Mouse (Mus musculus): ENCODE results near the gene Ndufc1. TPM values are rescaled to one million over a fixed set of nuclear protein-coding genes. Genes with fewer than 3 reads are reported as not detected.
"Not testable (repeated sequence)": the region's sequence is repeated elsewhere in the genome, so short reads cannot be mapped to it uniquely, and the experiment has no call there.

Ndufc1 gene
- polyA plus RNA-seq (2012; rRNA removed), result 35.6 and 44.9 TPM in 2 replicates

GRCm38 (mm10) chr3:51408561-51409183, at the start of gene Ndufc1:
Gene Ndufc1 (minus strand): TSS chr3:51408988.
- under 1% methylated on average over 40 of the region's 40 CpGs for WGBS
- H3K4me3 ChIP-seq (ENCODE audit: extremely low read depth, insufficient read depth, insufficient read length), result peak within 1 kb of the TSS; percentile 95
- peak within 1 kb of the TSS; percentile 63 for H3K27ac ChIP-seq (ENCODE audit: insufficient read depth, low read length)
- no peaks in the 10 kb centered on the region for H3K27me3 ChIP-seq (ENCODE audit: control insufficient read depth, insufficient read depth, low read length)
- H3K4me1 ChIP-seq (ENCODE audit: control insufficient read depth, insufficient read depth, insufficient read length), result peaks cover 5% of the 10 kb centered on the region; the same call in 1 of the 2 replicates
- DNase-seq (ENCODE audit: low read depth in 1 of 2, low spot score in 2 of 2), result peak; percentile 83 to 96
- H3K36me3 ChIP-seq (ENCODE audit: control insufficient read depth, insufficient read depth, low read length), result peaks cover 10% of the 10 kb centered on the region
- TF ChIP-seq POLR2A (IDR thresholded peaks at IDR 0.05; ENCODE audit: low read depth, low read length) (peak; percentile 94), CTCF (IDR thresholded peaks at IDR 0.05; ENCODE audit: extremely low read depth, insufficient read depth, insufficient read length, insufficient replicate concordance) (peak; percentile 99)

GRCm38 (mm10) chr3:51434871-51435595, 26.2 kb upstream of the Ndufc1 start:
- no peak for TF ChIP-seq POLR2A (IDR thresholded peaks at IDR 0.05; ENCODE audit: low read depth, low read length)
- TF ChIP-seq CTCF (IDR thresholded peaks at IDR 0.05; ENCODE audit: extremely low read depth, insufficient read depth, insufficient read length, insufficient replicate concordance), result no peak
- Histone ChIP-seq H3K36me3 (ENCODE audit: control insufficient read depth, insufficient read depth, low read length) (peaks cover 5% of the 10 kb centered on the region), H3K27ac (ENCODE audit: insufficient read depth, low read length) (no peak overlapping the region), H3K4me3 (ENCODE audit: extremely low read depth, insufficient read depth, insufficient read length) (no peak overlapping the region), H3K27me3 (ENCODE audit: control insufficient read depth, insufficient read depth, low read length) (no peaks in the 10 kb centered on the region), H3K4me1 (ENCODE audit: control insufficient read depth, insufficient read depth, insufficient read length) (no peaks in the 10 kb centered on the region)
- peak; percentile 18 to 31 for DNase-seq (ENCODE audit: low read depth in 1 of 2, low spot score in 2 of 2)
- 42% methylated on average over 3 of the region's 3 CpGs for WGBS

GRCm38 (mm10) chr3:51434364-51434763, 25.6 kb upstream of the Ndufc1 start:
- WGBS, result 89% methylated on average over 5 of the region's 5 CpGs
- not testable (repeated sequence) for H3K4me3 ChIP-seq (ENCODE audit: extremely low read depth, insufficient read depth, insufficient read length); H3K4me1 ChIP-seq (ENCODE audit: control insufficient read depth, insufficient read depth, insufficient read length); DNase-seq (ENCODE audit: low read depth in 1 of 2, low spot score in 2 of 2); H3K36me3 ChIP-seq (ENCODE audit: control insufficient read depth, insufficient read depth, low read length); H3K27ac ChIP-seq (ENCODE audit: insufficient read depth, low read length); H3K27me3 ChIP-seq (ENCODE audit: control insufficient read depth, insufficient read depth, low read length)

GRCm38 (mm10) chr3:51425394-51425793, 16.6 kb upstream of the Ndufc1 start:
- no peak for DNase-seq (ENCODE audit: low read depth in 1 of 2, low spot score in 2 of 2)
- TF ChIP-seq POLR2A (IDR thresholded peaks at IDR 0.05; ENCODE audit: low read depth, low read length) (no peak), CTCF (IDR thresholded peaks at IDR 0.05; ENCODE audit: extremely low read depth, insufficient read depth, insufficient read length, insufficient replicate concordance) (no peak)
- Histone ChIP-seq H3K27ac (ENCODE audit: insufficient read depth, low read length) (no peak overlapping the region), H3K4me1 (ENCODE audit: control insufficient read depth, insufficient read depth, insufficient read length) (peaks cover 3% of the 10 kb centered on the region; the same call in 1 of the 2 replicates), H3K27me3 (ENCODE audit: control insufficient read depth, insufficient read depth, low read length) (no peaks in the 10 kb centered on the region), H3K4me3 (ENCODE audit: extremely low read depth, insufficient read depth, insufficient read length) (no peak overlapping the region), H3K36me3 (ENCODE audit: control insufficient read depth, insufficient read depth, low read length) (no peaks in the 10 kb centered on the region)

- peaks cover 4% of the 10 kb centered on the region; the same call in 1 of the 2 replicates for H3K4me1 ChIP-seq (ENCODE audit: control insufficient read depth, insufficient read depth, insufficient read length)
- no peak for DNase-seq (ENCODE audit: low read depth in 1 of 2, low spot score in 2 of 2)
- TF ChIP-seq POLR2A (IDR thresholded peaks at IDR 0.05; ENCODE audit: low read depth, low read length) (no peak), CTCF (IDR thresholded peaks at IDR 0.05; ENCODE audit: extremely low read depth, insufficient read depth, insufficient read length, insufficient replicate concordance) (no peak)
Observed at GRCm38 (mm10) chr3:51421921-51422320, 13.1 kb upstream of the Ndufc1 start.

GRCm38 (mm10) chr3:51417966-51418365, 9.2 kb upstream of the Ndufc1 start:
- H3K27me3 ChIP-seq (ENCODE audit: control insufficient read depth, insufficient read depth, low read length), result no peaks in the 10 kb centered on the region
- DNase-seq (ENCODE audit: low read depth in 1 of 2, low spot score in 2 of 2), result no peak
- H3K36me3 ChIP-seq (ENCODE audit: control insufficient read depth, insufficient read depth, low read length), result no peaks in the 10 kb centered on the region
- 82% methylated on average over 2 of the region's 2 CpGs for WGBS
- H3K4me1 ChIP-seq (ENCODE audit: control insufficient read depth, insufficient read depth, insufficient read length), result peaks cover 7% of the 10 kb centered on the region
- H3K27ac ChIP-seq (ENCODE audit: insufficient read depth, low read length), result no peak overlapping the region
- TF ChIP-seq POLR2A (IDR thresholded peaks at IDR 0.05; ENCODE audit: low read depth, low read length), result no peak
- TF ChIP-seq CTCF (IDR thresholded peaks at IDR 0.05; ENCODE audit: extremely low read depth, insufficient read depth, insufficient read length, insufficient replicate concordance), result no peak
- H3K4me3 ChIP-seq (ENCODE audit: extremely low read depth, insufficient read depth, insufficient read length), result no peak overlapping the region

More at GRCm38 (mm10) chr3:51421921-51422320, 13.1 kb upstream of the Ndufc1 start:
- H3K4me3 ChIP-seq (ENCODE audit: extremely low read depth, insufficient read depth, insufficient read length), result no peak overlapping the region
- H3K27ac ChIP-seq (ENCODE audit: insufficient read depth, low read length), result no peak overlapping the region
- H3K36me3 ChIP-seq (ENCODE audit: control insufficient read depth, insufficient read depth, low read length), result no peaks in the 10 kb centered on the region
- 32% methylated on average over 3 of the region's 3 CpGs for WGBS
- H3K27me3 ChIP-seq (ENCODE audit: control insufficient read depth, insufficient read depth, low read length), result no peaks in the 10 kb centered on the region

- Histone ChIP-seq H3K4me1 (ENCODE audit: control insufficient read depth, insufficient read depth, insufficient read length) (peaks cover 7% of the 10 kb centered on the region), H3K27me3 (ENCODE audit: control insufficient read depth, insufficient read depth, low read length) (no peaks in the 10 kb centered on the region), H3K36me3 (ENCODE audit: control insufficient read depth, insufficient read depth, low read length) (no peaks in the 10 kb centered on the region), H3K4me3 (ENCODE audit: extremely low read depth, insufficient read depth, insufficient read length) (no peak overlapping the region), H3K27ac (ENCODE audit: insufficient read depth, low read length) (no peak overlapping the region)
- no peak for DNase-seq (ENCODE audit: low read depth in 1 of 2, low spot score in 2 of 2)
- 49% methylated on average over 2 of the region's 2 CpGs for WGBS
- TF ChIP-seq CTCF (IDR thresholded peaks at IDR 0.05; ENCODE audit: extremely low read depth, insufficient read depth, insufficient read length, insufficient replicate concordance) (no peak), POLR2A (IDR thresholded peaks at IDR 0.05; ENCODE audit: low read depth, low read length) (no peak)
Observed at GRCm38 (mm10) chr3:51417485-51417884, 8.7 kb upstream of the Ndufc1 start.
